Mouse (Mus musculus): Measurements from ENCODE around the gene Mllt10. TPM values are rescaled to one million over a fixed set of nuclear protein-coding genes. Genes with fewer than 3 reads are reported as not detected.

The Mllt10 gene
- total and polyA plus RNA-seq, 2 experiments from 2014 or later, result 27.4 to 31.3 TPM

- Histone ChIP-seq H3K4me3 (ENCODE audit: low read depth, low read length) (no peak overlapping the region), H3K9ac (no peak overlapping the region), H3K9me3 (ENCODE audit: low read length) (no peaks in the 10 kb centered on the region), H3K27ac (ENCODE audit: low read depth, low read length) (no peak overlapping the region), H3K4me2 (ENCODE audit: low read depth) (no peak overlapping the region), H3K4me1 (ENCODE audit: insufficient read depth) (no peaks in the 10 kb centered on the region), H3K36me3 (ENCODE audit: insufficient read depth) (peaks cover 22% of the 10 kb centered on the region), H3K27me3 (ENCODE audit: insufficient read depth, low read length) (no peaks in the 10 kb centered on the region)
- ATAC-seq (no peak), DNase-seq (no peak)
- no peak for TF ChIP-seq CTCF (IDR thresholded peaks at IDR 0.05; ENCODE audit: low read depth)
- WGBS, result 46% methylated on average over 1 of the region's 1 CpGs
These were observed 146.9 kb downstream of the Mllt10 start for GRCm38 (mm10) chr2:18201820-18202462.

- no peak overlapping the region for H3K27ac ChIP-seq (ENCODE audit: low read depth, low read length)
- no peak overlapping the region for H3K4me3 ChIP-seq (ENCODE audit: low read depth, low read length)
- H3K9me3 ChIP-seq (ENCODE audit: low read length), result no peaks in the 10 kb centered on the region
- no peaks in the 10 kb centered on the region for H3K27me3 ChIP-seq (ENCODE audit: insufficient read depth, low read length)
- DNase-seq, result no peak
- no peak for ATAC-seq
- WGBS, result 93% methylated on average over 4 of the region's 4 CpGs
- H3K9ac ChIP-seq, result no peak overlapping the region
- TF ChIP-seq CTCF (IDR thresholded peaks at IDR 0.05; ENCODE audit: low read depth), result peak; percentile 33
- H3K36me3 ChIP-seq (ENCODE audit: insufficient read depth), result peaks cover 24% of the 10 kb centered on the region
- no peaks in the 10 kb centered on the region for H3K4me1 ChIP-seq (ENCODE audit: insufficient read depth)
- no peak overlapping the region for H3K4me2 ChIP-seq (ENCODE audit: low read depth)
These were observed 147.9 kb downstream of the Mllt10 start for GRCm38 (mm10) chr2:18202923-18203322.

- peak; percentile 35 for DNase-seq
- Histone ChIP-seq H3K4me2 (ENCODE audit: low read depth) (no peak overlapping the region), H3K4me1 (ENCODE audit: insufficient read depth) (no peaks in the 10 kb centered on the region), H3K9me3 (ENCODE audit: low read length) (no peaks in the 10 kb centered on the region), H3K36me3 (ENCODE audit: insufficient read depth) (peaks cover 31% of the 10 kb centered on the region), H3K27me3 (ENCODE audit: insufficient read depth, low read length) (no peaks in the 10 kb centered on the region), H3K9ac (no peak overlapping the region), H3K27ac (ENCODE audit: low read depth, low read length) (no peak overlapping the region), H3K4me3 (ENCODE audit: low read depth, low read length) (no peak overlapping the region)
- TF ChIP-seq CTCF (IDR thresholded peaks at IDR 0.05; ENCODE audit: low read depth), result peak; percentile 64
- no peak; the same call in 1 of the 2 replicates for ATAC-seq
- 70% methylated on average over 3 of the region's 3 CpGs for WGBS
These were observed 150.1 kb downstream of the Mllt10 start for GRCm38 (mm10) chr2:18205118-18205517.

GRCm38 (mm10) chr2:18206811-18207210 lies 151.8 kb downstream of the Mllt10 start:
- no peak for TF ChIP-seq CTCF (IDR thresholded peaks at IDR 0.05; ENCODE audit: low read depth)
- WGBS, result 41% methylated on average over 10 of the region's 10 CpGs

GRCm38 (mm10) chr2:18208578-18208977 lies 153.5 kb downstream of the Mllt10 start:
- WGBS, result 80% methylated on average over 6 of the region's 6 CpGs

More at GRCm38 (mm10) chr2:18206811-18207210, 151.8 kb downstream of the Mllt10 start:
- Histone ChIP-seq H3K4me2 (ENCODE audit: low read depth) (no peak overlapping the region), H3K27me3 (ENCODE audit: insufficient read depth, low read length) (no peaks in the 10 kb centered on the region), H3K27ac (ENCODE audit: low read depth, low read length) (no peak overlapping the region), H3K9ac (no peak overlapping the region), H3K4me1 (ENCODE audit: insufficient read depth) (no peaks in the 10 kb centered on the region), H3K4me3 (ENCODE audit: low read depth, low read length) (no peak overlapping the region), H3K36me3 (ENCODE audit: insufficient read depth) (peaks cover 36% of the 10 kb centered on the region), H3K9me3 (ENCODE audit: low read length) (no peaks in the 10 kb centered on the region)
- DNase-seq (peak; percentile 26), ATAC-seq (peak; percentile 23; the same call in 1 of the 2 replicates)

GRCm38 (mm10) chr2:18209211-18209823 lies 154.3 kb downstream of the Mllt10 start:
- ATAC-seq, result no peak
- Histone ChIP-seq H3K4me2 (ENCODE audit: low read depth) (no peak overlapping the region), H3K9me3 (ENCODE audit: low read length) (no peaks in the 10 kb centered on the region), H3K4me1 (ENCODE audit: insufficient read depth) (no peaks in the 10 kb centered on the region), H3K27me3 (ENCODE audit: insufficient read depth, low read length) (no peaks in the 10 kb centered on the region), H3K27ac (ENCODE audit: low read depth, low read length) (no peak overlapping the region), H3K4me3 (ENCODE audit: low read depth, low read length) (no peak overlapping the region), H3K9ac (no peak overlapping the region), H3K36me3 (ENCODE audit: insufficient read depth) (peaks cover 40% of the 10 kb centered on the region)
- WGBS, result 79% methylated on average over 7 of the region's 7 CpGs
- no peak for TF ChIP-seq CTCF (IDR thresholded peaks at IDR 0.05; ENCODE audit: low read depth)
- DNase-seq, result no peak

More at GRCm38 (mm10) chr2:18208578-18208977, 153.5 kb downstream of the Mllt10 start:
- H3K4me1 ChIP-seq (ENCODE audit: insufficient read depth), result no peaks in the 10 kb centered on the region
- no peak overlapping the region for H3K4me3 ChIP-seq (ENCODE audit: low read depth, low read length)
- ATAC-seq (peak; percentile 57), DNase-seq (no peak)
- H3K27ac ChIP-seq (ENCODE audit: low read depth, low read length), result no peak overlapping the region
- H3K4me2 ChIP-seq (ENCODE audit: low read depth), result no peak overlapping the region
- no peaks in the 10 kb centered on the region for H3K9me3 ChIP-seq (ENCODE audit: low read length)
- H3K9ac ChIP-seq, result no peak overlapping the region; the same call in 1 of the 2 replicates
- TF ChIP-seq CTCF (IDR thresholded peaks at IDR 0.05; ENCODE audit: low read depth), result no peak
- H3K36me3 ChIP-seq (ENCODE audit: insufficient read depth), result peaks cover 37% of the 10 kb centered on the region
- no peaks in the 10 kb centered on the region for H3K27me3 ChIP-seq (ENCODE audit: insufficient read depth, low read length)

GRCm38 (mm10) chr2:18209948-18210347 lies 154.9 kb downstream of the Mllt10 start:
- Histone ChIP-seq H3K27ac (ENCODE audit: low read depth, low read length) (no peak overlapping the region), H3K4me1 (ENCODE audit: insufficient read depth) (no peaks in the 10 kb centered on the region), H3K9me3 (ENCODE audit: low read length) (no peaks in the 10 kb centered on the region), H3K27me3 (ENCODE audit: insufficient read depth, low read length) (no peaks in the 10 kb centered on the region), H3K4me3 (ENCODE audit: low read depth, low read length) (no peak overlapping the region), H3K9ac (no peak overlapping the region), H3K36me3 (ENCODE audit: insufficient read depth) (peaks cover 43% of the 10 kb centered on the region), H3K4me2 (ENCODE audit: low read depth) (no peak overlapping the region)
- TF ChIP-seq CTCF (IDR thresholded peaks at IDR 0.05; ENCODE audit: low read depth), result no peak
- 91% methylated on average over 4 of the region's 4 CpGs for WGBS
- no peak for DNase-seq
- ATAC-seq, result no peak
